Mouse (Mus musculus) hindlimb bud, embryonic 11.5 days (tissue): Measurements from ENCODE around the gene Dock11.

ENCODE experiments used
- DNase-seq: peaks from one replicate; pipeline ENCODE4 v3.0.0-alpha.2; 2012; ENCODE audit warnings: low read depth, low spot score; ENCODE audit errors: extremely low spot score

The Dock11 gene

DNA sequence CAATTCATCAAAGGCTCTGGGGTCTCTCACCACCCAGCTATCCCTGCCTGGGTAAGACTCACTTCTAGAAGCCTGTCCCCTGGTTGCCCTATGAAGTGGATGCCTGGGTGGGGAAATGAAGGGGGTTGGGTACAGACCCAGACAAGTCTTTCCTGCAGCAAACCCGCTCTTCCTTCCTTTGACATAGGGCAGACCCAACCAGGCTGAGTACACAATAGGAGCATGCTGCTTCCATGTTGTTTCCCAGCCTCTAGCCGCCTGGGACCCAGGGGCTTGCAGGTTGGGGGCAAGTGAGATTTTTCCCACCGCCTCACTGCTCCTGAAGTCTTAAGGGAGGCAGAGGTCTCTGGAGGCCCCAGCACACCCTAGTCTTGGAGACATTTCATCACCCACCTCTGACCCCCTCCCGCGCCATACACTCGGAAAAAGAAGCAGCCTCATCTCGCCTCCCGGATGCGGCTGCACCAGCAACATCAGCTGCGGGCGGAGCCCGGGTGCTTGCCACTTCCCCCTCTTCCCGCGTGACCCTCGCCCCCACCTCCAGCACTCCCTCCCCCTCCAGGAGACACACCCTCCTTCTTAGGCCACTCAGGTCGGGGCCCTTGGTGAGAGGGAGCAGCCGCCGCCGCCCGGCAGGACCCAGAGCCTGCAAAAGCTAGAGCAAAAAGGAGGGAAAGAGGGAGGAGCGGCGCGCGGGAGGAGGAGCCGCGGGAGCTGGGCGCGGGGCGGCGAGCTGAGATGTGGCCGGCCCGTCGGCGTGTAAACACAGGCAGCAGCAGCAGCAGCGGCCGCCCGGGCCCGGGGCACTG lies at the start of gene Dock11:
TSS of gene Dock11 (plus strand) at position 746 of the 809 bp plus-strand sequence.
- no peak for DNase-seq

DNA sequence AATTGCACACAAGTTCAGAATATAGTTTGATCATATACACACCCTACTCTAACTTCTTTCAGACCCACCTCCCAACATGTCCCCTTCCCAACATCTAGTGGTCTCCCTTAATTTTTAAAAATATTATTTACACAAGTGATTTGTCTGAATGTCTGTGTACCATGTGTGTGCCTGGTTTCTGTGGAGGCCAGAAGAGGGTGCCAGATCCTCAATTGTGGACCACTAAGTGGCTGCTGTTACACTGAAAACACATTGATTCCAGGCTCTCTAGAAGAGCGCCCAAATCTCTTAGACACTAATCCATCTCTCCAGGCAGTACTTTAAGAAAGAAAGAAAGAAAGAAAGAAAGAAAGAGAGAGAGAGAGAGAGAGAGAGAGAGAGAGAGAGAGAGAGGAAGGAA lies 8.9 kb upstream of the Dock11 start:
- DNase-seq: no peak

DNA sequence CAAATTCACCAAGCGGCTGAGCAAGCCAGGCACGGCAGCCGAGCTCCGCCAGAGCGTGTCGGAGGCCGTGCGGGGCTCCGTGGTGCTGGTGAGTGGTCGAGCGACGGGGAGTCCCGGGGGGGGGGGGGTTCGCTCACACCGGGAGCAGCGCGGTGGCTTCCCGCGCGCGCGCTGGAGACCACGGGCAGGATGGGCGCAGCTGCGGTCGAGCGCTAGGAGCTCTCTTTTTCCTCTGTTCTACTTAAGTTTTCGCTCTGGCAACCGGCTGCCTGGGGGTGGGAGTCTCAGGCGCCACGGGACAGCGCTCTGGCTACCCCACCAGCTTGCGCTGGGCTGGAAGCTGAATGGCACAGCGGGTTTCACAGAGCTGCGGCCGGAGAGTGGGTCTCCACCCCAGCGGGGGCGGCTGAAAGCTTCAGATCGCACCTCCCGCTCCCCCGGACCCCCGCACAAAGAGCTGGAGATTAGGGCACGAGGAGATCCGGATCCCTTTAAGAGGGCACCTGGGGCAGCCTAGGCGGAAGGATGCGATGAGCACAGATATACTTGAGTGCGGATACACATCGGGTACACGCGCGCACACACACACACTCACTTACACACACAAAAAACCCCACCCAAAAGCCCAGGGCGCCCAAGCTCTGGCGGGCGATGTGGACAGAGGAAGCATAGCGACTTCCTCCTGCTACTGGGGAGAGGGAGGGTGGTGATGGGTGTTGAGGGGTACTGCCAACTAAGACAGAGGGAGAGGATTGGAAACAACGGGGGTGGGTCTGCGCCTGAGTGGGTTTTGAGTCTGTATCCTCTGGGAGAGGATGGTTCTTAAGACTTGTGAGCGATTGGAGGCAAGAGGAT lies 540 bp downstream of the Dock11 start:
- no peak for DNase-seq

DNA sequence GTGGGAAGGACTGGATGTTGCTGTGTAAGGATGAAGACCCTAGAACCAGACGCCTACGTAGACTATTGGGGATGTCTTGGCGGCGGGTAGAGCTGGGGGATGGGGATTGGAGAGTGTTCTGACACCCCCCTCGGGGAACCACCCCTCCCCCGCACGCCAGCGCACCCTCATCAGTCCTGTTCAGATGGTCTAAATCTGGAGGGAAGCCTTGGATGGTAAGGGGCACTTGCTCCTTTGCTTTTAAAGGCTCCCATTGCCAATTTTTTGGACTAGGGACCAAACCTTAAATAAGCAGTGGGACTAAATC lies 1.1 kb downstream of the Dock11 start:
- DNase-seq: no peak

DNA sequence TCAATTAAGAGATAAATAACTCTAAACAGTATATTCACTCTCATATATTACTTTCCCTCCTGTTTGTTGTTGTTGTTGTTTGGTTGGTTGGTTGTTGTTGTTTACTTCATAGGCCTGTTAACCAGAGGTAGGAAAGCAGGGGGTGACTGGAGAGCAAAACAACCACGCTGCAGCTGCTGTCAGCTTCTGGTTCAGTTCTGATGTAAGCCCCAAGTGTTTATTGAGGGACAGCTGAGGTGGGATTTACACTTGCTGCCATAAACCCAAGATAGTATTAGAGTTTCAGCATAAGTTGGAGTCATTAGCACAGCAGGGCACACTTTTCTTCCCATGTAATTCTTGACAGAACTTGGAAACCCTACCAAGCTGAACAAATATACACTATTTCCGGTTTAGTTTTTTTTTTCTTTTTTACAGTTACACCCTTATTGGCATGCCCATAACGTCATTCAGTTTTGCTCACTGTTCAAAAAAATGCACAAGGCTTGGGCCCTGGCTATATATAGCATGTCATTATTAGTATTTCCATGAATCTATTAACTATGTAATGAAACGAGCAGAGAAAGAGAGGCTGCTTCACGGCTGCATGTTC lies 3.0 kb downstream of the Dock11 start:
- DNase-seq: no peak

DNA sequence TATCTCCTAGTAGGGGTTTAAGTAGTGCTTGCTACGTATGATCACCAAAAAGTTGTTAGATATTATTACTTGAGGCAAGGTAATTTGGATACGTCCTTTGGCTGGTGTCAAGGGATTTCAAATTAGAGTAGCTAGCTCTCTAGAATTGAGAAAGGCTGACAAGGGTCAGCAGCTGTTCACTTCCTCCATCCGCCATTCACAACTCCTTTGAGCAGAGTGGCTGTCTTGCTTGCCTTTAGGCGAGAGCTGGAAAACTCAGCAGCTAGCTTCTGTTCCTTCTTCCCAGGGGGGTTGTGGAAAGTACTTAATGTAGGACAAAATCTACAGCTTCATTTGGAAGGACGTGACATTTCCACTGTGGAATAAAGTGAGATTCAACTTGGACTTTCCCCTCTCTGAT lies 3.7 kb downstream of the Dock11 start:
- no peak for DNase-seq

DNA sequence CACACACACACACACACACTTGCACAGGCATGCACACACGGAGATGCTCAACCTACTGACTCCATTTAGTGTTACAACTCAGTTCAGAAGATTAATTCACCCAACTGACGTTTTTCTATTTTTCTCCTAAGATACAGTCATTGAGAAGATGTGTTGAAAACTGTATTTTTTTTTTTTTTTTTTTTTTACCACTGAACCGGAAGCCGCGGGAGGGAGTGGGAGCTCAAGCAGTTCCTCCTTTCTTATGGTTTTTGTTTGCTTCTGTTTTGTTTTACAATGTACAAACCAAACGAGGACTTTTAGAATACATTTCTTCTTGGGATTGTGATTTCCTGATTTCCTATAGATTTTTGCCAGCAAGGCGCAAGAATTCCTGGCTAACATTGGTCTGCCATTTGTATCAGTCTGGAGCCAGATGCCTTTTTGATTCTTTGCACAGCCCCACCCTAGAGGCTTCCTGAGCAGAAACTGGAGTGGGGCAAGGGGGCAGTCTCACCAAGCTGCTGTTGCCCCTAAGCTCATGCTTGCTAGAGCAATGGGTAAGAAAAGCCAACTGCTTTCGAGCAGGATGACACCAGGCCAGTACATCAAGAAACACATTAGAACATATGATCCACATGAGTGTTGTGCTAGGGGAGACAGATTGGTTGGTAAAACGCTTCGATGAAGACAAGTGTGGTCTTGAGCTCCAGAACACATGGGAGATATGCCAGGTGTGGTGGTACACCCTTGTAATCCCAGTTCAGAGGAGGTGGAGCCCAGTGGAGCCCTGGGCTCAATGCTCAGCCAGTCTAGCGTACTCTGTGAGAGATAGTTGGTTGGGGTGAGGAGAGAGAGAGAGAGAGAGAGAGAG lies 9.2 kb downstream of the Dock11 start:
- no peak for DNase-seq

DNA sequence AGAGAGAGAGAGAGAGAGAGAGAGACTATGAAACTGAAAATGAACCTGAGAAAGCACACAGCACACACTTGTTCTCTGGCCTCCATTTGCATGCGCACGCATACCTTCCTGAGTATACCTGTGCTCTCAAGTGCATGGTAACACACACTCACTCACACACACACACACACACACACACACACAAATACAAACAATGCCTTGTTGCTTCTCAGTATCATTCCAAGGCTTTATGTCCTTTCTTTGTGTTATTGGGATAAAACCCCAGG lies 9.8 kb downstream of the Dock11 start:
- no peak for DNase-seq

DNA sequence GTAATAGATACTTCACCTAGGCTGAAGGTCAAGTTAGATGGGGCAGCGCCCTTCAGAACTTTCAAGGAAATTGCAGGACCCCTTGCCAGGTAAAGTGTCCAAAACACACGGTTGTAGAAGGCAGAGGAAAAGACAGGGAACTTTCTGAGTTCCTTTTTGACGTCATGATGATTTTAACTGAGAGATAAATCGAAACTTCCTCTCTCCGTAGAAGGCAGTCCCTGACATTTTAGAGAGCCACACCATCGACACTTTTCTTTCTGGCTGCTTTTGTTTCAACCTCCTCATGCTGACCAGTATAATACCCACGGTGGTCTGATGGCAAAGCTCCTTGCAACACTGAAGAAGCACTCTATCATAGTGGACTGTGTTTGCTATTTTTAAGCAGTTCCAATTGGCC lies 15.7 kb downstream of the Dock11 start:
- DNase-seq: no peak

DNA sequence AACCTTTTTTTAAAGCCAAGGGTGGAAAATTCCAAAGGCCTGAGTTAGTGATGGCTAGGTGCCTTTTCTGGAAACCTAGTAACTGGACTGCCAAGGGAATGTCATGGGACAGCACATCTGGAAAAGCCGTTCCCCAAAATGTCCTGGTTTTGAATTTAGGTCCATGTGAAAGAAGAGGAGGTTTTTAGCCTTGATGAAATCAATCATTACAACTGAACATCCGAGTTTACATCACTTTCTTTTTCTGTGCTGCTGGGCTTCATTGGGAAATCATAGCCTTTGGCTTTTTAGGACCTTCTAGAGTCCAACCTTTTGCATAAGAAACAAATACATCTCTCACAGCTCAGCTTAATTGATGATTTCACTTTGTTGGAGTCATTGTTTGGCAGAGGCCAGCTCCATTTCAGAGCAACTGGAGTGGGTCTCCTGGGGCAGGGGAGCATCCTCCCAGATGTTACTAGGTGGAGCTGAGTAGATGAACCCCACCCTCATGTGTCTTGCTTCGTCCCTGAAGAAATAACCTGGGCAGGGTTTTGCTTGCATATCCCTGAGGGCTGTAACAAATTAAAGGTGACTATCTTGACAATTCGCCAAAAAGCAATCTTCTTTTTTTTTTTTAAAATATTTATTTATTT lies 18.2 kb downstream of the Dock11 start:
- no peak for DNase-seq

DNA sequence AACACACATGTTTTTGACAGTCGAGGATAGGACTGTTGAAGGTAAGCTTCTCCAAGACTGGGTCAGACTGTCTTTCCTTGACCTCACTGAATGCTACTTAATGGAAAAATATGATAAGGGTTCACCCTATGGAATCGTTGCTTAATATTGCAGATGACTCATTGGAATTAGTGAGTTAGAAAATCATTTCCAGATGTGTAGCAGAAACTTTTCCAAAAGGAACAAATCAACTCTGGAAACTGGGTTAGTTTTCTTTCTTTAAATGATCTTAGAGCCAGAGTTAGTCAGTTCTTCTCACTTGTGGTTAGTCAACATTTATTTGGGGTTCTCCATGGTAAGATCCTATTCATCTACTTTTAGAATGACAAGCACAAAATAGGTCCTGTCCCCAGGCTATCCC lies 30.9 kb downstream of the Dock11 start:
- DNase-seq: no peak

DNA sequence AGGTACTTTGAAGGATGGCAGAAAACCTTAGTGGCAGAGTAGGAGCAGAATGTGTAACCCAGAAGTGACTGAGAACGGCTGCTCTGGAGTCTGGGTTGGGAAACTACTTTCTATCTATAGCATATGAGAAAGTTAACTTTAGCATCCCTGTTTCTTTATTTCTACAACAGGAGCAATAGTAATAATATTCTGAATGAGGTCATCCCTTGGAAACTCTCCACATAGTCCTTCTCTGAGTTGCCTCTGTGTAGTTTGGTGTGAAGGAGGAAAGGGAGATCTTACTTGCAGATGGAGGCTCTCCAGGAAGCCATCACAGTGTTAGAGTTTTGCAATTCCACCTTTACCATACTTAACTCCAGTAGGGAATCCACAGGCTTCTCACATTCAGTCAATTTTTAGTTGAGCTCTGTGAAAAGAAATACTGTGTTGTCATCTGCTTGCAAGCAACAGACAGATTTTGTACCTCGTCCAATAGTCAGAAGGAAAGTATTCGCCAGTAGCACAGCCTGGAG lies 31.5 kb downstream of the Dock11 start:
- DNase-seq: no peak

DNA sequence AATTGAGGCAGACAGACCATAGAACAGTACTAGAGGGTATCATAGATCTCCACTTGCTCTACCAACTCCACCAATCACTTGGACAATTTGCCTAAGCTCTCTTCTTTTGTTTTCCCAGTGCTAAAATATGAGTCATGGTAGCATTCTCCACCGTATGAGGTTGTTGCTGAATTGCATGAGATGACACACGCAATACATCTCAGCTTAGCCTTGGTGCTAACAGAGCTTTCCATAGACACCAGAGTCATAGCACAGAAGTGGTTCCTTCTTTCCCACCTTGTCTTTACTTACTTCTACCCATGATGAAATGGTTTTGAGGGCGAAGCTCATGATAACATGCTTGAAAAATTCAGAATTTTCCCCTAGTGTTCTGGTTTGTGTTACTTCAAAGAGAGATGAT lies 33.3 kb downstream of the Dock11 start:
- DNase-seq: no peak

DNA sequence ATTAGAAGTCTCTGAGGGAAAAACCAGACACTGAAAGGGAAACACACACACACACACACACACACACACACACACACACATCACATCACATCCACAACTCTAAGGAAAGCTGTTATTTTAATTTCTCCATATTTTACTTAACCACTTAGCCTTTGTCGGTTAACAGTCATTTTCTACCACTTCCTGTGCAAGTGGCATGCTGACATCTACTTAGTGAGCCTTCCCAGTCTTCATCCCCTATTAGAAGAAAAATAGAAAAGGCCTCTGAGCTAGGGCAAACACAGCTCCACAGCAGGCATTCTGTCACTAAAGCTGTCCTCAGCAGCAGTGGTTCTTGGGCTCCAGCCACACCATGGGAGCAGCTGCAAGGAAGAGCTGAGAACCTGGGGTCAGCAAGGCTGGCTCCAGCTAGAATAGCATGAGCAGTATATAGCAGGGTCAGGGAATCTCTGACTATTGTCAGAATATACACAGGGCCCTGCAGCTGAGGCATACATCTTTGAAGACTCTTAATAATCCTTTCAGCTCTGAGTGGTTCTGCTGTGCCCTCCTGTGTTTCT lies 36.2 kb downstream of the Dock11 start:
- DNase-seq: no peak

DNA sequence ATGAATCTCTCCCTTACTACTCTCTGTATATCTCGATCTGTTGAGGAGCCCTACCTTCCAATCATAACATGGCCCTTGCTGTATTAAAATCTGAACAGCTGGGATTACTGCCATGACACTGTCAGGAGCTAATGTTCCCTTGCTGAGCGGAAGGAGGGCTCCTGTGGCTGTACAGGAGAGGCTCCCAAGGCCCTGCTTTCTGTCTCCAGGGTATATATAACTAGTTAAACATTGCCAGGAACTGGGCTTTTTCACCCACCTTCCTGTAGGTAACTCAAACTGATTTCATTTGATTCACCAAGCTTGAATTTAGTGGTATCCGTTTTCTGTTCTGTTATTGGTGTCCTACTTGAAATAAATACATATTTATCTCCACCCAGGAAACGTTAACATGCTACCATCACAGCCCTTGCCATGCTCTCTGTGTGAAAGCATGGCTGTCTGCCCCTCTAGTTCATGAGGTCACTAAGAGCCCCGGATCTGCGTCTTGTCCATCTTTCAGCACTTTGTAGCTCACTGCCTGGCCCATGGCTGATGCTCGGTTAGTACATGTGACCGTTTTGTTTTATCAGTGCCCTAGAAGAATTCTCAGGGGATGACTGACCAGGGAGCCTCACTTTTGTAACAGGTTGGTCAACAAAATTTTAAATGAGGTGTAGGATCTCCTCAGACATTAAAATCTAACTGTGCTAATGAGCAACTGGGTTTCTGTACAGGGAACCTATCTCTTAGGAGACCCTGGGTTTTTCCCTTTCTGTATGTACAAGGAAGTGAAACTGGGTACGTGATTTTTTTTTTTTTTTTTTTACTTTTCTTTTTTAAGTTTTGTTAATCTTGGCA lies 41.7 kb downstream of the Dock11 start:
- no peak for DNase-seq

DNA sequence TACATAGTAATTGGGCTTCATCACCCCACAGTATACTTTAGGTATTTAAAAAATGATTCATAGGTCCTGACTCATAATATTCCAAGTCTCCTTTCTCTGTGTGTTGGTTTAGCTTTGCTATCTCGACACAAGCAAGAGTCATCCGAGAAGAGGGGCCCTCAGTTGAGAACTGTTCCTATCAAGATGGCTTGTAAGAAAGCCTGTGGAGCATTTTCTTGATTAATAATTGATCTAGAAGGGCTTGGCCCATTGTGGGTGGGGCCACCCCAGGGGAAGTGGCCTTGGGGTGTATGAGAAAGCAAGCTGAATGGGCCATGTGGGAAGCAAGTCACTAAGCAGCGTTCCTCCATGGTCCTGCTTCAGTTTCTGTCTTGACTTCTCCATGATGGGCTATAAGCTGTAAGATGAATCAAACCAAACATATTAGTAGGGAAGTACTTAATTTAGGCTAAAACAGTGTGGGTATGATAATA lies 42.3 kb downstream of the Dock11 start:
- no peak for DNase-seq

DNA sequence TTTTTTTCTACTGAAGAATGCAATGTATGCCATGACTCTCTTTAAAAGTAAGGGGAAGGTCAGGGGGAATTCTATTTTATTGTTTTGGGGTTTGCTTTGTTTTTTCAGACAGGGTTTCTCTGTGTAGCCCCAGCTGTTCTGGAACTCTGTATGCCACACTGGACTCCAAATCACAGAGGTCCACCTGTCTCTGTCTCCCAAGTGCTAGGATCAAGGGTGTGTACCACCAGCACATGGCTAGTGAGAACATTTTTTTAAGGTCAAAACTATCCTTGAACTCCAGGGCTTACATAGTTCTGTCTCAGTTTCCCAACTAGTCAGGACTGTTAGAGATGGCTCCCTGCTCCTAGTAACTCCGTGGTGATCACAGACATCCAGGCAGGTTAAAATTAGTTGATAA lies 43.3 kb downstream of the Dock11 start:
- no peak for DNase-seq

DNA sequence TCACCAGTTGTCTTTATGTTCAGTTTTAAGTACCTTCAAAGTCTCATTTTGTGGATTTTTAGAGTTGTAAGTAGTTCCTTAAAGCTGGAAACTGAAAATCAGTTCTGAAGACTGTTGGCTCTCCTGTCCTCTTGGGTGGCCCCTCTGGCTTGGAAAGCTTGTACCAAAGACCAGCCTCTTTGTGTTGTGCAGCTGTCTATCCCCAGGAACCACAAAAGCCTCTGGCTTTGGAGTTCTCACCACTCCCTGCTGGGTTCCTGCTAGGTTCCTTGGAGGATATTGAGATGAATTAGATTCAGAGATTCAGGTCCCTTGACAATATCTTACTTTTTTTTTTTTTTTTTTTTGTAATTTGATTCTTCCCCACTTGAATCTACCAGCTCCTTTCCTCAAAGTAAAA lies 44.3 kb downstream of the Dock11 start:
- DNase-seq: no peak

DNA sequence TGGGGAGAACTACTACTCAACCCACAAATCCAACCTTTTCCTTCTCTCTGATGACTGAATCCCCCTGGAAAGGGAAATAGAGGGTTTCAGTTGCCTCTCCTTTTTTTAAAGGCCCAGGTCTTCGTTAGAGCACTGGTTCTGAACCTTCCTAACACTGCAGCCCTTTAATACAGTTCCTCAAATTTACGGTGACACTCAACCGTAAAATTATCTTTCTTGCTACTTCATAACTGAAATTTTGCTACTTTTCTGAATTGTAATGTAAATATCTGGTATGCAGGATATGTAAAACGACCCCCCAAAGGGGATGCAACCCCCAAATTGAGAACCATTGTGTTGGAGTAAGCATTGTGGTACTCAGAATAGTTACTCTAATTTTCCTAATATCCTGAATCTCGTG lies 49.5 kb downstream of the Dock11 start:
- no peak for DNase-seq
